Mouse (Mus musculus): ENCODE measurements around the gene Trp53bp2. TPM values are rescaled to one million over a fixed set of nuclear protein-coding genes. Genes with fewer than 3 reads are reported as not detected.

Gene Trp53bp2
- polyA plus RNA-seq, 1 experiment from 2014 or later = 14.4 TPM

DNA sequence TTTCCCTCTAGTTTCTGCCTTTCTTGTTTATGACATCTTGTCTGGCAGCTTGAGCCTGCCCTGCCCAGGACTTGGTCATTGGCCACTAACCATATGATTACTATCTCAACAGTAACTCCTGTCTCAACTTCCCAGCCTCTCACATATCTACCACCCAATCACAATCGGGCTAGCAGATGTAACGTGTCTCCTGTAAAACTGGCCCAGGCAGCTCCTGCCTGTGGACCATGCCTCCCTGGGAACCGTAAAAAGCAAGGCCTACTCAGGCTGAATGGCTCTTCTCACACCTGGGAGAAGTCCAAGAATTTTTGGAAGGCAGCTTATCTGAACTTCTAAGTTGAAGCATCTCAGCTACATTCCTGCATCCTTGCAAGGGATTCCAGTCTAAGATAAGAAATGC lies 10.2 kb upstream of the Trp53bp2 start:
- WGBS = 28% methylated on average over 3 of the region's 3 CpGs
- no peak; the same call in 1 of the 2 replicates for ATAC-seq (replicated peaks; ENCODE audit: extremely low read depth, insufficient read depth, low FRiP score)
- Histone ChIP-seq H3K4me1 (ENCODE audit: control insufficient read depth, insufficient read depth, low read length) (peaks cover 8% of the 10 kb centered on the region), H3K4me3 (ENCODE audit: low read length) (no peak overlapping the region), H3K9me3 (replicated peaks; ENCODE audit: control insufficient read depth, low read length) (no peaks in the 10 kb centered on the region), H3K27ac (ENCODE audit: low read length) (peak overlapping the region; percentile 45; the same call in 1 of the 2 replicates), H3K9ac (ENCODE audit: low read length) (no peak overlapping the region), H3K36me3 (ENCODE audit: control insufficient read depth, insufficient read depth) (no peaks in the 10 kb centered on the region), H3K27me3 (ENCODE audit: control insufficient read depth, insufficient read depth, low read length) (no peaks in the 10 kb centered on the region), H3K4me2 (ENCODE audit: low read depth, low read length) (no peak overlapping the region)

DNA sequence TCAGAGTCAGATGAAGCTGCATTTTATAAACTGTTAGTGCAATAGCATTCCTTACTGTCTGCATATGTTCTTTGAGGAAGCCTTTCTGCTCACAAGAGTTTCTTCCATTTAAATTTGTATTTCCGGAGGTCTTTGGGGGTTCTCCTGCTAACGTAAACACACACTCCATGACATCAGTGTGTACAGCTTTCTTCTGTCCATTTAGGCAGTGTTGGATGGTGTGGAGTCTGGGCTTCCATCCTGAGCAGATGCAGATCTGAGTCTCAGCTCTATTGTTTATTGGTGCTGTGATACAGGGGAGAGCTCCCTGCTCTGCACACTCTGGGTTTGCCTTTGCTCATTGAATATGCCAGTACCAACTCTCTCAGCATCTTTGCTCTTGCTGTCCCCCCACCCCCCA lies 9.8 kb upstream of the Trp53bp2 start:
- H3K27ac ChIP-seq (ENCODE audit: low read length) = peak overlapping the region; percentile 9; the same call in 1 of the 2 replicates
- ATAC-seq (replicated peaks; ENCODE audit: extremely low read depth, insufficient read depth, low FRiP score) = no peak

DNA sequence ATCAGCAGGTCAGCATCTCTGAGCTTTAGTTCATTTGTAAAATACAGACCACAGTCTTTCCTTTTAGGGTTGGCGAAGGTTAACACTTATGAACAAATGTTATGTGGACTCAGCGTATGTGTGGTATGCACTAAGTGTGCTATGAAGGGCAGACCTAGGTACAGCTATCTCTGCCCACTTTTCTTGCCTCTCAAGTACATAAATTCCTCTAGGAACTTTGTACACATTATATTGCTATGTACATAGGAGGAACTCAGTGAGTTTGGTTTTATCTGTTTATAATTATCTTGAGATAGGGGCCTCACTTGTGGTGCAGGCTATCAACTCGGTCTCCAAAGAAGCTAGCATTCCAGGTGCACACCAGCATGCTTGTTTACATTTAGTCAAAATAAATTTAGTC lies 9.1 kb upstream of the Trp53bp2 start:
- Histone ChIP-seq H3K4me1 (ENCODE audit: control insufficient read depth, insufficient read depth, low read length) (peaks cover 8% of the 10 kb centered on the region), H3K4me3 (ENCODE audit: low read length) (no peak overlapping the region), H3K9me3 (replicated peaks; ENCODE audit: control insufficient read depth, low read length) (no peaks in the 10 kb centered on the region), H3K36me3 (ENCODE audit: control insufficient read depth, insufficient read depth) (no peaks in the 10 kb centered on the region), H3K4me2 (ENCODE audit: low read depth, low read length) (no peak overlapping the region), H3K27me3 (ENCODE audit: control insufficient read depth, insufficient read depth, low read length) (no peaks in the 10 kb centered on the region), H3K27ac (ENCODE audit: low read length) (no peak overlapping the region), H3K9ac (ENCODE audit: low read length) (no peak overlapping the region)
- 65% methylated on average over 3 of the region's 3 CpGs for WGBS
- no peak for ATAC-seq (replicated peaks; ENCODE audit: extremely low read depth, insufficient read depth, low FRiP score)

More for the DNA sequence above, 9.8 kb upstream of the Trp53bp2 start:
- peaks cover 8% of the 10 kb centered on the region for H3K4me1 ChIP-seq (ENCODE audit: control insufficient read depth, insufficient read depth, low read length)
- WGBS = 56% methylated on average over 2 of the region's 2 CpGs
- H3K9ac ChIP-seq (ENCODE audit: low read length) = no peak overlapping the region
- H3K4me3 ChIP-seq (ENCODE audit: low read length) = no peak overlapping the region
- no peaks in the 10 kb centered on the region for H3K9me3 ChIP-seq (replicated peaks; ENCODE audit: control insufficient read depth, low read length)
- no peaks in the 10 kb centered on the region for H3K36me3 ChIP-seq (ENCODE audit: control insufficient read depth, insufficient read depth)
- no peak overlapping the region for H3K4me2 ChIP-seq (ENCODE audit: low read depth, low read length)
- no peaks in the 10 kb centered on the region for H3K27me3 ChIP-seq (ENCODE audit: control insufficient read depth, insufficient read depth, low read length)

DNA sequence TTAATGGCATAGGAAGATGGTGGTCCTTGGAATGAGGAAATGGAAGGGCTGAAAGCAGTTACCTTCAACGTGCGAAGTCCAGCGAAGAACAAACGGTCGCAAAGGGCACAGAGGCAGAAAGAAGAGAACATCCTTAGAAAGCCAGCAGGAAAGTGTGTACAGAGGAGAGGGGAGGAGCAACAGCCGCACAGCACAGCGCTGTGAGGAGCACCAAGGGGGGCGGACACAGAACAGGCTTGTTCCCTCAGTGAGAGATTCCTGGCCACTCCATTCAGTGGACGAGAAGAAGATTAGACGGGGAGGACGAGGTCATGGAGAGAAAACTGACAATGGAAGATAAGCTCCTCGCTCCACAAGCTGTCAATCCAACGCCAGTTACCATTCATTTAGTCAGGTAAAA lies 5.9 kb upstream of the Trp53bp2 start:
- H3K4me3 ChIP-seq (ENCODE audit: low read length) = no peak overlapping the region
- H3K9ac ChIP-seq (ENCODE audit: low read length) = no peak overlapping the region
- 0 out of 2 replicates have a peak overlapping the region, but pooled peaks have one; percentile 7 for H3K4me2 ChIP-seq (ENCODE audit: low read depth, low read length)
- H3K36me3 ChIP-seq (ENCODE audit: control insufficient read depth, insufficient read depth) = no peaks in the 10 kb centered on the region
- 31% methylated on average over 13 of the region's 13 CpGs for WGBS
- no peaks in the 10 kb centered on the region for H3K27me3 ChIP-seq (ENCODE audit: control insufficient read depth, insufficient read depth, low read length)
- no peak for ATAC-seq (replicated peaks; ENCODE audit: extremely low read depth, insufficient read depth, low FRiP score)
- H3K4me1 ChIP-seq (ENCODE audit: control insufficient read depth, insufficient read depth, low read length) = peaks cover 5% of the 10 kb centered on the region
- no peak overlapping the region for H3K27ac ChIP-seq (ENCODE audit: low read length)
- H3K9me3 ChIP-seq (replicated peaks; ENCODE audit: control insufficient read depth, low read length) = no peaks in the 10 kb centered on the region

DNA sequence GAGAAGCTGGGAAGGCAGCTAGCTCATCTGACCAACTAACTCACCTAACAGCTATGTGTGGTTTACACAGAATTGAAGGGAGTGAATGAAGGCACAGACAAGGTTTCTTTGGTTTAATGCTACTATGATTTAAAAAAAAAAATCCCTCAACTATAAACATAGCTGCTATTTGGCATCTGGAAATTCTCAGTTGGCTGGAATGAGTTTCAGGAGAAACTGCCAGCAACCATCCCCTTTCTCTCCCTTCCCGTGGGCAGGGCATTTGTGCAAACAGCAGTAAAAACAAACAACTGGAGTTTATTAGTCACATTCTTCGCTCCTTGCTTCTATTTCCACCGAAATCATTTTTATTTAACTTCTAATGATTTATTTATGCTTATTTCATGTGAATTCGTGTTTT lies 2.4 kb upstream of the Trp53bp2 start:
- Histone ChIP-seq H3K27ac (ENCODE audit: low read length) (no peak overlapping the region), H3K4me3 (ENCODE audit: low read length) (no peak overlapping the region), H3K27me3 (ENCODE audit: control insufficient read depth, insufficient read depth, low read length) (no peaks in the 10 kb centered on the region), H3K4me1 (ENCODE audit: control insufficient read depth, insufficient read depth, low read length) (peaks cover 15% of the 10 kb centered on the region), H3K4me2 (ENCODE audit: low read depth, low read length) (no peak overlapping the region), H3K36me3 (ENCODE audit: control insufficient read depth, insufficient read depth) (no peaks in the 10 kb centered on the region), H3K9me3 (replicated peaks; ENCODE audit: control insufficient read depth, low read length) (no peaks in the 10 kb centered on the region), H3K9ac (ENCODE audit: low read length) (no peak overlapping the region)
- 69% methylated on average over 4 of the region's 4 CpGs for WGBS
- ATAC-seq (replicated peaks; ENCODE audit: extremely low read depth, insufficient read depth, low FRiP score) = no peak

DNA sequence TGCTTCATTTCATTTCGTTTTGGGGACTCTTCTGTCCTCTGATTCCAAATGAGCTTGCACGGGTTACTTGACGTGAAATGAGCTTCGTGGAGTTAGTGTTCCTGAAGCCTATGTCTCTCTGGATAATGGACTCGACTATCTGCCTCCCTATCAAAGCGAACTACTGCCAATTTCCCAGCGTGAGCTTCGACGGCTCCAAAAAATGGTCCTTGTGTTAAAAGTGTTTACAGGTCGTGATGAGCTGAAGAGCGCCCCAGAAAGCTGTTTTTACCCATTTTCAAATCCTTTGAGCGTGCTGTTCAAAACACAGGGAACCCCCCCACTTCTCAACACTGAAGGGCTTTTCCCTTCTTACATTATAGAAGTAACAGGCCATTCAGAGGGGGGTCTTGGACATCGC lies 729 bp upstream of the Trp53bp2 start:
- no peak for ATAC-seq (replicated peaks; ENCODE audit: extremely low read depth, insufficient read depth, low FRiP score)
- H3K36me3 ChIP-seq (ENCODE audit: control insufficient read depth, insufficient read depth) = no peaks in the 10 kb centered on the region

DNA sequence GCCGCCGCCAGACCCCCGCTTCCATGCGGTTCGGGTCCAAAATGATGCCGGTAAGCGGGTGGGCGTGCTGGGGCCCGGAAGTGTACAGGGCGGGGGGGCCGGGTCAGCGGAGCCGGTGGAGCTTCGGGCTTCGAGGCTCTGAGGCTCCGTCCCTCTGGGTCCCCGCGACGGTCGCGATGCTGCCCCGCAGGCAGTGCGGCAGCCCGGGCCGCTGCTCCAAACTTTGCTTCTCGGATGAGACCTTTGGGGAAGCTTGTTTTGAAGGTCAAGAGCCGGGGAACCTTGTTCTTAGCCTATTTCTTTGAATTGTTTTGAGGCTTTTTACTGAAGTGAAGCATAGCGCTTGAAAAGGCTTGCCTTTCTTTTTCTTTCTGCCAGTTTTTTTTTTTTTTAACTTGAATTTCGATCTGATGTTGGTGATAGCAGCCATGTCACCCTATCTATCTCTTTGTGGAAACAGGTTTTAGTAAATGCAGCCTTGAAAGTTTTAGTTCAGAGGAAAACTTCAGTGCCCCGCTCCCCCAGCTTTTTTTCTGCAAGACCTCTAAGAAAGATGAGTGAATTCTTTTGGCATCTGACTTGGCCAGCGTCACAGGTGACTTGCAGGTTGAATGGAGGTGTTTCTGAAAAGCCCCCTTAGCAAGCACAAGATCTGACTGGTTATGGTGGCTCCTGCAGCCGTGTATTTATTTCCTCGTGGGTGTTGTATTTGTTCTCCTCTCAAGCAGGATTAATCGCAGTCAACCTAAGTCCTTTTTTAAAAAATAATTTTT lies 615 bp downstream of the Trp53bp2 start:
- peak overlapping the region; percentile 87 for H3K4me2 ChIP-seq (ENCODE audit: low read depth, low read length)
- H3K27me3 ChIP-seq (ENCODE audit: control insufficient read depth, insufficient read depth, low read length) = no peaks in the 10 kb centered on the region
- no peaks in the 10 kb centered on the region for H3K36me3 ChIP-seq (ENCODE audit: control insufficient read depth, insufficient read depth)
- H3K4me3 ChIP-seq (ENCODE audit: low read length) = peak overlapping the region; percentile 84
- 1% methylated on average over 34 of the region's 34 CpGs for WGBS
- peak overlapping the region; percentile 89 for H3K27ac ChIP-seq (ENCODE audit: low read length)
- peak; percentile 61 for ATAC-seq (replicated peaks; ENCODE audit: extremely low read depth, insufficient read depth, low FRiP score)
- peak overlapping the region; percentile 94 for H3K9ac ChIP-seq (ENCODE audit: low read length)
- no peaks in the 10 kb centered on the region for H3K9me3 ChIP-seq (replicated peaks; ENCODE audit: control insufficient read depth, low read length)
- peaks cover 32% of the 10 kb centered on the region for H3K4me1 ChIP-seq (ENCODE audit: control insufficient read depth, insufficient read depth, low read length)

More for the DNA sequence above, 729 bp upstream of the Trp53bp2 start:
- H3K27me3 ChIP-seq (ENCODE audit: control insufficient read depth, insufficient read depth, low read length) = no peaks in the 10 kb centered on the region
- peak overlapping the region; percentile 84 for H3K4me3 ChIP-seq (ENCODE audit: low read length)
- no peaks in the 10 kb centered on the region for H3K9me3 ChIP-seq (replicated peaks; ENCODE audit: control insufficient read depth, low read length)
- peak overlapping the region; percentile 80 for H3K27ac ChIP-seq (ENCODE audit: low read length)
- peaks cover 27% of the 10 kb centered on the region for H3K4me1 ChIP-seq (ENCODE audit: control insufficient read depth, insufficient read depth, low read length)
- H3K4me2 ChIP-seq (ENCODE audit: low read depth, low read length) = peak overlapping the region; percentile 79
- 4% methylated on average over 13 of the region's 13 CpGs for WGBS
- H3K9ac ChIP-seq (ENCODE audit: low read length) = peak overlapping the region; percentile 82

DNA sequence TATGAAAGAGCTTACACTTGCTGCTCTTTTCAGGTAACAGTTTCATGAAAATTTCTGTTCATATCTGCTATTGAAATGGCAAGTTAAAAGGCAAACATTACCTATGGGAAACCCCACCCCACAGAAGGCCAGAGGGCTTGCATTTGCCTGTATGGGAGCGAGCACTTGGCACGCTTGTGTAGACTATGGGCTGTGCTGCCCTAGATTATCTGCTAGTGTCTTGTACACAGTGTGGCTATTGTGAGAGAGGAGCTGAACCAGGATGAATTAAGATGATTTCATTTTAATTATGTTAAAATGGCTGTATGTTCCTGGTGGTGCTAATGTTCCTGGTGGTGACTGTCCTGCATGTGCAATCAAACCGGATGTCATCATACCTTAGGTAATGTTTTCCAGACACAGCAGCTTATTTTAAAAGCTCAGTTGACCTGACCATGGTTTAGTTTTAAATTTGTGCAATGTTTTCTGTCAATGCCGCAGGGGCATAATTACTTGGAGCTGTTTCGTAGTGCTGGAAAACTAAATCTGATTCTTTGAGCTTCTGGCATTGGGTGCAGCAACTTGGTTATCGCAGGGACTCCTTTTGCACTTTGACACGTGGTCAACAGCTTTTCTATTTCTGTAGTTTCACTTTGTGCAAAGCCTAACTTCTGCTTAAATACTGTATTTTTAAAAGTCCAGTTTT lies 3.8 kb downstream of the Trp53bp2 start:
- no peak overlapping the region for H3K4me3 ChIP-seq (ENCODE audit: low read length)
- H3K4me1 ChIP-seq (ENCODE audit: control insufficient read depth, insufficient read depth, low read length) = peaks cover 41% of the 10 kb centered on the region
- H3K27ac ChIP-seq (ENCODE audit: low read length) = peak overlapping the region; percentile 30
- WGBS = 46% methylated on average over 7 of the region's 7 CpGs
- H3K4me2 ChIP-seq (ENCODE audit: low read depth, low read length) = peak overlapping the region; percentile 31
- H3K27me3 ChIP-seq (ENCODE audit: control insufficient read depth, insufficient read depth, low read length) = no peaks in the 10 kb centered on the region
- no peaks in the 10 kb centered on the region for H3K36me3 ChIP-seq (ENCODE audit: control insufficient read depth, insufficient read depth)
- no peaks in the 10 kb centered on the region for H3K9me3 ChIP-seq (replicated peaks; ENCODE audit: control insufficient read depth, low read length)
- H3K9ac ChIP-seq (ENCODE audit: low read length) = no peak overlapping the region
- no peak for ATAC-seq (replicated peaks; ENCODE audit: extremely low read depth, insufficient read depth, low FRiP score)

DNA sequence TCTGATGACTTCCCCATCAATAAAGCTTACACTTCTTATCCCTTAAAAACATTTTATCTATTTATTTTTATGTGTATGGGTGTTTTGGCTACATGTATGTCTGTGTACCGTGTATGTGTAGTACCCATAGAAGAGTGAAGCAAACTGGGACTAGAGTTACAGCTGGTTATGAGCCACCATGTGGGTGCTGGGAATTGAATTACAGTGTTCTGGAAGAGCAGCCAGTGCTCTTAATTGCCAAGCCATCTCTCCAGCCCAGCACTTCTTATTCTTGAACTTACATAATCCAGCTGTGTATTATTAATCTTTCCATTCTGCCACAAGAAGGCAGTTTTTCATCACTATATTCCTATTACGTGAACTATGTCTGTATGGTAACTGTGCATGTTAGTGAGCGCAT lies 10.5 kb downstream of the Trp53bp2 start:
- Histone ChIP-seq H3K4me3 (ENCODE audit: low read length) (no peak overlapping the region), H3K27me3 (ENCODE audit: control insufficient read depth, insufficient read depth, low read length) (no peaks in the 10 kb centered on the region), H3K36me3 (ENCODE audit: control insufficient read depth, insufficient read depth) (no peaks in the 10 kb centered on the region), H3K9ac (ENCODE audit: low read length) (no peak overlapping the region), H3K4me1 (ENCODE audit: control insufficient read depth, insufficient read depth, low read length) (peaks cover 21% of the 10 kb centered on the region), H3K27ac (ENCODE audit: low read length) (no peak overlapping the region), H3K4me2 (ENCODE audit: low read depth, low read length) (no peak overlapping the region), H3K9me3 (replicated peaks; ENCODE audit: control insufficient read depth, low read length) (no peaks in the 10 kb centered on the region)
- 84% methylated on average over 3 of the region's 3 CpGs for WGBS
- no peak for ATAC-seq (replicated peaks; ENCODE audit: extremely low read depth, insufficient read depth, low FRiP score)

All from heart, embryonic 16.5 days (tissue).